Mouse (Mus musculus): ENCODE results near the gene Fermt3.

The Fermt3 gene

GRCm38 (mm10) chr19:7039088-7039720 lies 19.9 kb upstream of the Fermt3 start:
- no peak for DNase-seq (ENCODE audit: low read depth)

GRCm38 (mm10) chr19:7034006-7034405 lies 14.7 kb upstream of the Fermt3 start:
- DNase-seq (ENCODE audit: low read depth) = no peak

- no peak for DNase-seq (ENCODE audit: low read depth)
Measured at GRCm38 (mm10) chr19:7029531-7029930, 10.3 kb upstream of the Fermt3 start.

GRCm38 (mm10) chr19:7020224-7020641 lies 964 bp upstream of the Fermt3 start:
- DNase-seq (ENCODE audit: low read depth) = peak; percentile 9

- no peak for DNase-seq (ENCODE audit: low read depth)
Measured at GRCm38 (mm10) chr19:7018546-7018945, 723 bp downstream of the Fermt3 start.

GRCm38 (mm10) chr19:7017541-7018457 lies 1.5 kb downstream of the Fermt3 start:
- no peak for DNase-seq (ENCODE audit: low read depth)

- DNase-seq (ENCODE audit: low read depth) = no peak
Measured at GRCm38 (mm10) chr19:7014481-7015135, 4.7 kb downstream of the Fermt3 start.

- DNase-seq (ENCODE audit: low read depth) = no peak
Measured at GRCm38 (mm10) chr19:7013984-7014383, 5.3 kb downstream of the Fermt3 start.

- DNase-seq (ENCODE audit: low read depth) = no peak
Measured at GRCm38 (mm10) chr19:7012426-7012825, 6.8 kb downstream of the Fermt3 start.

- no peak for DNase-seq (ENCODE audit: low read depth)
Measured at GRCm38 (mm10) chr19:7006892-7007593, 12.2 kb downstream of the Fermt3 start.

- no peak for DNase-seq (ENCODE audit: low read depth)
Measured at GRCm38 (mm10) chr19:6999360-7000063, 19.8 kb downstream of the Fermt3 start.

- DNase-seq (ENCODE audit: low read depth) = no peak
Measured at GRCm38 (mm10) chr19:6997721-6998290, 21.5 kb downstream of the Fermt3 start.

GRCm38 (mm10) chr19:6996006-6996405 lies 23.3 kb downstream of the Fermt3 start, which contains the start of the genes Nudt22 and Trpt1:
TSS of gene Nudt22 (minus strand) at chr19:6996117.
TSS of gene Trpt1 (plus strand) at chr19:6996131.
- no peak for DNase-seq (ENCODE audit: low read depth)

- no peak for DNase-seq (ENCODE audit: low read depth)
Measured at GRCm38 (mm10) chr19:6995255-6995991, 23.8 kb downstream of the Fermt3 start.

- no peak for DNase-seq (ENCODE audit: low read depth)
Measured at GRCm38 (mm10) chr19:6994489-6994888, 24.8 kb downstream of the Fermt3 start.

GRCm38 (mm10) chr19:6994002-6994401 lies 25.3 kb downstream of the Fermt3 start:
- DNase-seq (ENCODE audit: low read depth) = no peak

- no peak for DNase-seq (ENCODE audit: low read depth)
Measured at GRCm38 (mm10) chr19:6993011-6993770, 26.1 kb downstream of the Fermt3 start.

- peak; percentile 86 for DNase-seq (ENCODE audit: low read depth)
Measured at GRCm38 (mm10) chr19:6992011-6992858, 27.0 kb downstream of the Fermt3 start, which contains the start of gene Dnajc4. TSS of gene Dnajc4 (minus strand) at chr19:6992572.
